Mouse (Mus musculus) midbrain, postnatal 0 days (tissue): Measurements from ENCODE around the gene Ddost. TPM values are rescaled to one million over a fixed set of nuclear protein-coding genes. Genes with fewer than 3 reads are reported as not detected.
"Not testable (repeated sequence)": the region's sequence is repeated elsewhere in the genome, so short reads cannot be mapped to it uniquely, and the experiment has no call there.

Experiments used
- ATAC-seq: fragments of 200-750 bp; cut with Nextera tagmentation; 2 replicates; pipeline ENCODE4 v1.8.0; 2017; ENCODE audit warnings: moderate number of reproducible peaks, mild to moderate bottlenecking, moderate TSS enrichment, moderate library complexity; ENCODE audit not compliant: low FRiP score
- DNase-seq: peaks from one replicate; pipeline ENCODE4 v3.0.0-alpha.2; 2015; ENCODE audit warnings: low spot score
- H3K27ac ChIP-seq: fragments of 300-500 bp; sonication (generic); 2 replicates; pipeline ENCODE4 v1.5.1; 2014; ENCODE audit warnings: low read depth, mild to moderate bottlenecking, low read length, mixed read lengths
- H3K27me3 ChIP-seq: fragments of 300-500 bp; sonication (generic); 2 replicates; pipeline ENCODE4 v1.6.1; 2014; ENCODE audit warnings: low read length, control low read depth, mixed read lengths; ENCODE audit not compliant: insufficient read depth
- H3K36me3 ChIP-seq: fragments of 300-500 bp; sonication (generic); 2 replicates; pipeline ENCODE4 v1.6.1; 2014; ENCODE audit warnings: low read length, control low read depth, mixed read lengths; ENCODE audit not compliant: insufficient read depth
- H3K4me1 ChIP-seq: fragments of 300-500 bp; sonication (generic); 2 replicates; pipeline ENCODE4 v1.6.1; 2014; ENCODE audit warnings: mild to moderate bottlenecking, control low read depth, antibody characterized with exemption, low read length, mixed read lengths; ENCODE audit not compliant: insufficient read depth
- H3K4me2 ChIP-seq: fragments of 300-500 bp; sonication (generic); 2 replicates; pipeline ENCODE4 v1.6.1; 2014; ENCODE audit warnings: low read depth, mild to moderate bottlenecking, low read length, mixed read lengths; ENCODE audit not compliant: poor library complexity, severe bottlenecking
- H3K4me3 ChIP-seq: fragments of 300-500 bp; sonication (generic); 2 replicates; pipeline ENCODE4 v1.5.1; 2014; ENCODE audit warnings: low read depth, mild to moderate bottlenecking, low read length, moderate library complexity
- H3K9ac ChIP-seq: fragments of 300-500 bp; sonication (generic); replicated peaks from 2 replicates; pipeline ENCODE4 v1.6.1; 2014; ENCODE audit warnings: mild to moderate bottlenecking, low read length, moderate library complexity, mixed read lengths; ENCODE audit not compliant: poor library complexity, severe bottlenecking
- H3K9me3 ChIP-seq: fragments of 300-500 bp; sonication (generic); 2 replicates; pipeline ENCODE4 v1.6.1; 2016; ENCODE audit warnings: low read length, control low read depth
- CTCF ChIP-seq: IDR thresholded peaks from 2 replicates; pipeline ENCODE4 v1.5.1; 2016; ENCODE audit warnings: antibody characterized with exemption, mild to moderate bottlenecking
- WGBS: fragments of 180-500 bp; shearing (Covaris S2); extraction: QIAGEN DNeasy Blood & Tissue Kit; methylation state at CpG from one replicate; pipeline ENCODE4 v1.1.7; 2014; 5-methylcytosine and 5-hydroxymethylcytosine counted together
- polyA plus RNA-seq: library from polyadenylated mRNA; unstranded; fragments of >200 nt; fragmentation: Nextera tagmentation; extraction: Ambion mirVana; gene quantifications from 2 replicates; pipeline ENCODE4 v1.2.1, GENCODE M21; 2015
- total RNA-seq: library from RNA; depleted of rRNA; stranded (reverse); fragments of >200 nt; gene quantifications from 2 replicates; pipeline ENCODE4 v1.2.3, GENCODE M21; 2014

The Ddost gene
- total and polyA plus RNA-seq, 2 experiments from 2014 or later: 207 to 215 TPM

DNA sequence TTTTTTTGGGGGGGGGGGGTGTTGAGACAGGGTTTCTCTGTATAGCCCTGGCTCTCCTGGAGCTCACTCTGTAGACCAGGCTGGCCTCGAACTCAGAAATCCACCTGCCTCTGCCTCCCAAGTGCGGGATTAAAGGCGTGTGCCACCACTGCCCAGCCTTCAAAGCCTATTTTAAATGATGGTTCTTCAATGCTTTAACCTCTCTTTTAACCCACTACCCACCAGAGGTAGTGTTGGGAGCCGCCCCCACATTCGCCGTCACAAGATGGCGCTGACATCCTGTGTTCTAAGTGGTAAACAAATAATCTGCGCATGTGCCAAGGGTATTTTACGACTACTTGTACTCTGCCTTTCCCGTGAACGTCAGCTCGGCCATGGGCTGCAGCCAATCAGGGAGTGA lies 22.6 kb downstream of the Ddost start:
- TF ChIP-seq CTCF: peak; percentile 31
- H3K27ac ChIP-seq, H3K4me1 ChIP-seq, H3K36me3 ChIP-seq, ATAC-seq, H3K4me3 ChIP-seq, H3K27me3 ChIP-seq, H3K9ac ChIP-seq, DNase-seq, H3K9me3 ChIP-seq, H3K4me2 ChIP-seq: not testable (repeated sequence)
- WGBS: 71% methylated on average over 7 of the region's 12 CpGs

DNA sequence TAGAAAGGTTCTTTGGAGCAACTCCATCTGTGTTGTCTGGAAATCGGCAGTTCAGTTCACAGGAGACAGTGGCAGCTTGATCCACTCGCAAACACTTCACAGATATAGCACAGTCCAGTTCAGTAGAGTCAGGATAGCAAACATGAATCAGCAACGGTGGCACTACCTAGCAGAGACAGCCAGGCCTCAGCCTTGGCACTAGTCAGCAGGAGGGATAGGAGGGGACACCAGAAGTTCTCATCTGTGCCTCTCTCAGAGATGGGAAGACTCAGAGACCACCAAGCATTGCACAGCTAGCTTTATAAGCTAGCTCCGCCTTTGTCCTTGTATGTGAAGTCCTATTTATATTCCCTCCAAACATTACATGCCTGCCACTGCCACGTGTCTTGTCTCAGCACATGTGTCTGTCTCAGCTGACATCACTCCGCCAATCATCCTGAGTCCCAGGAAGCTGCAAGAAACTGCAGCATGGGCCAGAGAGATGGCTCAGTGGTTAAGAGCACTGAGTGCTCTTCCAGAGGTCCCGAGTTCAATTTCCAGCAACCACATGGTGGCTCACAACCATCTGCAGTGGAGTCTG lies 23.5 kb downstream of the Ddost start:
- no peak for ATAC-seq
- no peak for TF ChIP-seq CTCF

DNA sequence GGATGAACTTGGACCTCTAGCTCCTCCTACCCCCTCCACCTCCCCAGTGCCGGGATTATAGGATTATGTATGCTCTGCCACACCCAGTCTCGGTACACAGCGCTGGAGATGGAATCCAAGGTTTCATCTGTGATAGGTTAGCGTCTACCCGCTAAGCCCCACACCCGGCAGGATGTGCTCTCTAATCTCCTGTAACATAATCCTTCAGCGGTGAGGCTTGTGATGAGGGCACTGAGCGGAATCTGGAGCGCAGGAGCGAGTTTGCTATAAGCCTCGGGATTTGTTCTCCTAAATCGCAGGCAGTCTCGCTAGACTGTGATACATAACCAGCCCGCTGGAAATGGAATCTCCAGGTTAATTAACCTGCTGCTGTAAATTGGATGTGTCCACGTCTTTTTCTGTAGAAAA lies 25.7 kb downstream of the Ddost start:
- H3K9ac ChIP-seq: no peak overlapping the region
- H3K4me1 ChIP-seq: peaks cover 4% of the 10 kb centered on the region; the same call in 1 of the 2 replicates
- ATAC-seq: no peak
- H3K9me3 ChIP-seq: no peaks in the 10 kb centered on the region
- H3K27me3 ChIP-seq: no peaks in the 10 kb centered on the region; the same call in 1 of the 2 replicates
- no peak overlapping the region for H3K4me2 ChIP-seq
- no peaks in the 10 kb centered on the region for H3K36me3 ChIP-seq
- H3K4me3 ChIP-seq: no peak overlapping the region
- H3K27ac ChIP-seq: no peak overlapping the region
- peak; percentile 68 for DNase-seq
- TF ChIP-seq CTCF: no peak
- whole genome bisulfite sequencing: 7% methylated on average over 15 of the region's 15 CpGs

More for the DNA sequence above, 23.5 kb downstream of the Ddost start:
- H3K4me3 ChIP-seq: peak overlapping the region; percentile 14
- peak overlapping the region; percentile 28; the same call in 1 of the 2 replicates for H3K4me2 ChIP-seq
- H3K27me3 ChIP-seq: no peaks in the 10 kb centered on the region
- H3K9me3 ChIP-seq: no peaks in the 10 kb centered on the region
- H3K27ac ChIP-seq: no peak overlapping the region
- H3K9ac ChIP-seq: no peak overlapping the region
- H3K36me3 ChIP-seq: no peaks in the 10 kb centered on the region
- H3K4me1 ChIP-seq: peaks cover 7% of the 10 kb centered on the region; the same call in 1 of the 2 replicates
- DNase-seq: no peak
- 70% methylated on average over 7 of the region's 7 CpGs for WGBS

- DNase-seq: no peak
- H3K9me3 ChIP-seq: no peaks in the 10 kb centered on the region
- no peak overlapping the region for H3K9ac ChIP-seq
- TF ChIP-seq CTCF: no peak; the same call in 1 of the 2 replicates
- H3K27me3 ChIP-seq: no peaks in the 10 kb centered on the region; the same call in 1 of the 2 replicates
- H3K4me3 ChIP-seq: no peak overlapping the region
- 64% methylated on average over 9 of the region's 9 CpGs for WGBS
- no peak for ATAC-seq
- H3K27ac ChIP-seq: no peak overlapping the region
- H3K36me3 ChIP-seq: no peaks in the 10 kb centered on the region
- no peaks in the 10 kb centered on the region for H3K4me1 ChIP-seq
- no peak overlapping the region for H3K4me2 ChIP-seq
These were observed 27.1 kb downstream of the Ddost start for GRCm38 (mm10) chr4:138331647-138332046.

GRCm38 (mm10) chr4:138333135-138333534 lies 28.6 kb downstream of the Ddost start:
- ATAC-seq (no peak), DNase-seq (no peak)
- no peaks in the 10 kb centered on the region for H3K4me1 ChIP-seq
- H3K4me2 ChIP-seq: no peak overlapping the region
- no peak overlapping the region for H3K4me3 ChIP-seq
- no peaks in the 10 kb centered on the region; the same call in 1 of the 2 replicates for H3K27me3 ChIP-seq
- no peak for TF ChIP-seq CTCF
- H3K36me3 ChIP-seq: no peaks in the 10 kb centered on the region
- no peak overlapping the region for H3K27ac ChIP-seq
- WGBS: 89% methylated on average over 4 of the region's 4 CpGs
- no peaks in the 10 kb centered on the region for H3K9me3 ChIP-seq
- H3K9ac ChIP-seq: no peak overlapping the region

DNA sequence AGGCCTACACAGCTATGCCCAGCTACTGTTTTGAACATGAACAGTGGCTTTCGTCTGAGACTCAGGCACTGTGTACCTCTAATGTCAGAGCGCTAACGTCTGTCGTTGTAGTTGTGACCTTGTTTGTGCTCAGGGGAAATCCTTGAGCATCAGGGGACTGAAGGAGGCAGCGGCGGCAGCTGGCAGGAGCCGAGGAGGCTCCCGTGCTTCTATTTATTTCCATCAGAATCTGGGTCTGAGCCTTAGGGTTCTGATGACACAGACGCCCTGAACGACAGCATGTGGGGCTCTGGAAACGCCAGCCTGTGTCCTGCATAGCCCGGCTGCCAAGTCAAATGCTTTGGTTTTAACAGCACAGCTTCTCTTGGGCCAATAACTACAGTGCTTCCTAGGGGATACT lies 30.5 kb downstream of the Ddost start:
- DNase-seq (no peak), ATAC-seq (no peak)
- Histone ChIP-seq H3K4me3 (no peak overlapping the region), H3K27me3 (no peaks in the 10 kb centered on the region; the same call in 1 of the 2 replicates), H3K36me3 (no peaks in the 10 kb centered on the region), H3K9me3 (no peaks in the 10 kb centered on the region), H3K4me2 (no peak overlapping the region), H3K4me1 (no peaks in the 10 kb centered on the region; the same call in 1 of the 2 replicates), H3K9ac (no peak overlapping the region), H3K27ac (no peak overlapping the region)
- 78% methylated on average over 12 of the region's 12 CpGs for WGBS
- no peak for TF ChIP-seq CTCF
